Mouse (Mus musculus) gastrocnemius, adult 18-20 months (tissue): ENCODE results near the gene Ankrd63. TPM values are rescaled to one million over a fixed set of nuclear protein-coding genes. Genes with fewer than 3 reads are reported as not detected.

Experiments used
- DNase-seq: peaks from one replicate; pipeline ENCODE4 v3.0.0; 2021; ENCODE audit warnings: low spot score
- total RNA-seq, 2 experiments: library from RNA; stranded (reverse); gene quantifications; 2 replicates each; pipeline ENCODE4 v1.2.3; 2021

Ankrd63 gene
- total RNA-seq, 2 experiments from 2014 or later: not detected

- no peak for DNase-seq
These were observed 10.3 kb downstream of the Ankrd63 start for GRCm38 (mm10) chr2:118693370-118693966.

GRCm38 (mm10) chr2:118689875-118690274 is 13.9 kb downstream of the Ankrd63 start:
- DNase-seq: no peak

DNA sequence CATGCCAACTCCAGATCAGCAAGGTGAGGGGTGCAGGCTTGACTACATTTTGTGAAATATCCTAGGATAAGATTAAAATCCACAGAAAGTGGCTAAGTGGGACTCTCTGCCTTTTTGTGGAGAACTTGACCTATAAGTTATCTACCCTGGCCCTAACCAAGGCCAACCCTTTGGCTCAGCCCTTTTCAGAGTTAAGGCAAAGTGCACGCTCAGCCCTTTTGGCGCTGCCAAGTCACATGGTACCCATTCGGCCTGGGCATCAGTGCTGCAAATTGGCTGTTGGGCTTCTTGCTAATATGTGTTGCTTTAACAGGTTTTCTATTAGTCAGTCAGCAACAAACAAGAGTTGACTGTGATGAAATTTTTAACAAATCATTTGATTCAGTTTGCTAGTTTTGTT is 16.0 kb downstream of the Ankrd63 start:
- no peak for DNase-seq

- no peak for DNase-seq
These were observed 17.1 kb downstream of the Ankrd63 start for GRCm38 (mm10) chr2:118686693-118687092.

DNA sequence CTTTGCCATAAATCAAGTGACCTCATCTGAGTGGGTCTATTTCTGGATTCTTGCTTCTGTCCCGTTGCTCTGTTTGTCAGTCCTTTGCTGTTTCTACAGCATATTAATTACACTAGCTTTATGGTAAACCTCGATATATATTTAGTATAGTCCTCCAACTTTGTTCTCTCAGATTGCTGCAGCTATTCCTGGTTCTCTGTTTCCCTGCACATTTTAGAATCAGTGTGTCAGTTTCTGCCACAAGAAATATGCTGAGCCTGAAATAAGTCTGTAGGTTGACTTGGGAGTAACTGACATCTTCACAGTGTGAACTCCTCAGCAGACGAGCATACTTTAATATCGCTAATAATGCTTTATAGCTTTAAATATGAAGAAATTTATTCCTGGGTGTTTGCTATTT is 18.7 kb downstream of the Ankrd63 start:
- no peak for DNase-seq

- DNase-seq: no peak
These were observed 21.1 kb downstream of the Ankrd63 start for GRCm38 (mm10) chr2:118682544-118683260.

- no peak for DNase-seq
These were observed 22.8 kb downstream of the Ankrd63 start for GRCm38 (mm10) chr2:118680926-118681325.

DNA sequence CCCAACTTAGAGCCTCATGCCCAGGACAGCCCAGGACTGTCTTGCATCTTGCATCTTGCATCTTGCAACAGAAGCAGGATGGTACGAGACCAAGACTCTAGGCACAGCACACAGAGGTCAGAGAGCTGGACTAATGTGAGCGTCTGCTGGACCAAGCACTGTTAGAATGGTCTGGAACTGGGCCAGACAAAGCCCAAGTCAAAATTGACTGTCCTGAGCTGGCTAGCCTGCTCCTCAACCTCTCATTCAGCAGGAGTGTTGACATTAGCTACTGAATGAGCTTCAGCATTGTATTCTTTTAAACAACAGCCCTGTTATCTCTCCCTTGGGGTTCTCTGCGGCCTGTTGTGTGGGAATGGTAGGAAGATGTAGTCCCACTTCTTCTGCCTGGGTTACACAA is 24.2 kb downstream of the Ankrd63 start:
- DNase-seq: no peak

DNA sequence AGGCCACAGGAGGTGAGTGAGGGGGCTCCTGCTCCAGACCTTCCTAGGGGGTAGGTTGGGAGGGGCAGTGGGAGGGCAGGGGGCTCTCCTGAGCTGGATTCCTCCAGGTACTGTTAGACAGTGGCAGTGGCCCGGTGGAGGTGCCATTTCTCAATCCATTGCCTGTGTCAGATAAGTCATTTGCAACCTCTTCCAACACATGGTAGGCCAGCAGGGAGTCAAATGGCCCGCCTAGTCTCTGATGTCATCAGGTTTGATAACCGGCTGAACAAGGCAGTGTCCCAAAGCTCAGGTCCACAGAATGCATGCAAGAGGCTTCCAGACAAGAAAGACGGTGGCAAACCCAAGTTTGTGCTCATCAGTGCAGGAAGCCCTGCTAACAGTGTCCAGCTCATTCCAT is 25.9 kb downstream of the Ankrd63 start:
- DNase-seq: no peak

GRCm38 (mm10) chr2:118676839-118677741 is 26.7 kb downstream of the Ankrd63 start:
- no peak for DNase-seq

GRCm38 (mm10) chr2:118674500-118674899 is 29.3 kb downstream of the Ankrd63 start:
- no peak for DNase-seq

DNA sequence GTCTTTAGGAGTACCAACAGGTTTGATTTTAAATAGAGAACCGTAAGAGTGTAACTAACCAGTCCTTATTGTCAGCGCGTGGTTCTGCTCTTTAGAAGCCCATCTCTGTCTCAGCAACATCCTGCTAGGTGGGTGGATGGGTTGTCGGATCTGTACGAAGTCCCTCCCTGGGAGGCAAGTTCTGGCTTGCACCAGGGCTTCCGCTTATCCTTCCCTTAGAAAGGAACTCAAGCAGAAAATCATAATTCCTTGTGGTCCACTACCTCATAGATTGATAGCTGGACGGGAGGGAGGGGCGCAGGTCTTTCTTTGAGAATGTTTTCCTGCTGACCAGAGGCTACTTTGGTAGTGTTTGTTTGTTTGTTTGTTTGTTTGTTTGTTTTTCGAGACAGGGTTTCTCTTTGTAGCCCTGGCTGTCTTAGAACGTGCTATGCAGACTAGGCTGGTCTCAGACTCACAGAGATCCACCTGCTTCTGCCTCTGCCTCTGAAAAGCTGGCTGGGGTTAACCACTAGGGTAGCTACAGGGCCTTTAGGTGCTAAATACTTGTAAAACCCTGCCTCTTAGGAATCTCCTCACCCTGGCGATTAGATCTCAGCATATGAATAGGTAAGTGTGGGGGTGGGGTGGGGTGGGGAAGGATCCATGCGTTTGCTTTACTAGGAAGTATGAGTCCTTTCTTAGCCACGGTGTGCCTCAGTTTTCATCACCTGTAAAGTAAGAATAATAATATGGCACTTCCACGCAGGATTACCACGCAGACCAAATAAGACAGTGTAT is 29.9 kb downstream of the Ankrd63 start:
- no peak for DNase-seq

- DNase-seq: no peak
These were observed 32.0 kb downstream of the Ankrd63 start for GRCm38 (mm10) chr2:118671728-118672127.

DNA sequence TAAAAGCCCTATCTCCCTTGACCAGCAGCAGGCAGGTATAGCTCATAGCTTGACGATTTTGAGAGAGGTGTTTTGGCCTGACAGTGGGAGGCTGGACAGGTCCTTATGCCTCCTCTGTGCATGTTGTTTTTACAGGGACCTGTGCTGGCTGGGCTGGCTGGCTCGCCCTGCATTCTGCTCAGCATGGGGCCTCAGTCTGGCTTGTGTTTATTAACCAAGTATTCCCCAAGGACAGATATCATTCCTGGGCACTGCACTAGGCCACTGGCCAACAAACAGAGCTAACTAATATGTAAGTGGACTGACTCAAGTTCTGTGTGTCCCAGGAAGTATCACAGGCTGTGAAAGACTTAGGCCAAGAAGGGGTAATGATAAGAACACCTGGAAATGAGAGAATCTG is 34.0 kb downstream of the Ankrd63 start:
- no peak for DNase-seq

GRCm38 (mm10) chr2:118669245-118669644 is 34.5 kb downstream of the Ankrd63 start:
- DNase-seq: no peak

DNA sequence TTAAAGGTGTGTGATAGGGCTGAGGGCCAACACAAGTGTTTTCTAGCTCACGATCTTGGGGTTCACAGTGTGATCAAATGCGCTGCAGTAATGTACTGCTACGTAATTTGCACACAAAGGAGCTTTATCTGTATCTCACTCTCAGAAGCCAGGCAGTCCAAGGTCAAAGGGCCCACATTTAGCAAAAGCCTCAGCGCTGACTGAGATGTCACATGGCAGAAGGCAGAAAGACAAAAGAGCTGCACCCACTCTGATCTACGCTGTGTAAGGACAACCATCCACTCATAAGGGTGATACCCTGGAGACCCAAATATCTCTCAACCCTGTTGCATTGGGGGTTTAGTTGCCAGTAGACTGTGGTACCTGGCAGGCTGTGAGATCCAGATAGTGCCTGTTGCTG is 36.6 kb downstream of the Ankrd63 start:
- DNase-seq: no peak

DNA sequence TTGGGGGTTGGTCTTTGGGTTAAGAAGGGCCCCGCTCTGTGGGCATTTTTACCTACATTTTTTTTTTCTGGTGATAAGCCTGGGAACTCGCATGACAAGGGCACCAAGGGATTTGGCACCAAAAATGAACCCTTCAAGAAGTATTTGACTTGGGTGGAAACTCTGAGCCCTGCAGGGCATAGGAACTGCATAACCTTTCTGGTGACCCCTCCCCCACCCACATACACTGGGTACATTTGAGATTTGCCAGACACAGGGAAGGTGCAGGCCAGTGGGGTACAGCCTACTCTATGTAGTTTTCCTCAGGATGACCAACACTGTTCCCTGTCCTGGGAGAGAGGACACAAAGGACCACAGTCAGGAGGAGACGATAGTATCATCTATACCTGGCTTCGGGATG is 38.1 kb downstream of the Ankrd63 start:
- no peak for DNase-seq

- DNase-seq: no peak
These were observed 38.7 kb downstream of the Ankrd63 start for GRCm38 (mm10) chr2:118664975-118665516.

GRCm38 (mm10) chr2:118663804-118664766 is 39.7 kb downstream of the Ankrd63 start:
- no peak for DNase-seq
